Mouse (Mus musculus) heart, embryonic 15.5 days (tissue): ENCODE data around the gene Rpl29. TPM values are rescaled to one million over a fixed set of nuclear protein-coding genes. Genes with fewer than 3 reads are reported as not detected.

ENCODE experiments used
- ATAC-seq: fragments of 200-750 bp; cut with Nextera tagmentation; replicated peaks from 2 replicates; pipeline ENCODE4 v1.8.0; 2017; ENCODE audit warnings: low read depth, moderate TSS enrichment; ENCODE audit not compliant: insufficient number of reproducible peaks, insufficient read depth, low FRiP score
- H3K27ac ChIP-seq: fragments of 300-500 bp; sonication (generic); 2 replicates; pipeline ENCODE4 v1.5.1; 2015; ENCODE audit warnings: mild to moderate bottlenecking, inconsistent platforms
- H3K27me3 ChIP-seq: fragments of 300-500 bp; sonication (generic); 2 replicates; pipeline ENCODE4 v1.6.1; 2015; ENCODE audit warnings: inconsistent platforms
- H3K36me3 ChIP-seq: fragments of 300-500 bp; sonication (generic); 2 replicates; pipeline ENCODE4 v1.6.1; 2015; ENCODE audit warnings: mild to moderate bottlenecking, inconsistent platforms
- H3K4me1 ChIP-seq: fragments of 300-500 bp; sonication (generic); replicated peaks from 2 replicates; pipeline ENCODE4 v1.6.1; 2015; ENCODE audit warnings: inconsistent platforms
- H3K4me2 ChIP-seq: fragments of 300-500 bp; sonication (generic); 2 replicates; pipeline ENCODE4 v1.6.1; 2015; ENCODE audit warnings: inconsistent platforms, mild to moderate bottlenecking, moderate library complexity
- H3K4me3 ChIP-seq: fragments of 300-500 bp; sonication (generic); 2 replicates; pipeline ENCODE4 v1.5.1; 2015; ENCODE audit warnings: mild to moderate bottlenecking, inconsistent platforms
- H3K9ac ChIP-seq: fragments of 300-500 bp; sonication (generic); 2 replicates; pipeline ENCODE4 v1.6.1; 2015; ENCODE audit warnings: mild to moderate bottlenecking, inconsistent platforms
- H3K9me3 ChIP-seq: fragments of 300-500 bp; sonication (generic); replicated peaks from 2 replicates; pipeline ENCODE4 v1.6.1; 2016; ENCODE audit warnings: inconsistent platforms
- WGBS: fragments of 180-500 bp; shearing (Covaris S2); methylation state at CpG from one replicate; pipeline ENCODE4 v1.1.7; 2015; ENCODE audit warnings: mixed read lengths; 5-methylcytosine and 5-hydroxymethylcytosine counted together
- polyA plus RNA-seq: library from polyadenylated mRNA; unstranded; fragments of >200 nt; fragmentation: Nextera tagmentation; extraction: Ambion mirVana; gene quantifications from 2 replicates; pipeline ENCODE4 v1.2.1, GENCODE M21; 2015

The Rpl29 gene
- polyA plus RNA-seq: 532 and 533 TPM in 2 replicates

DNA sequence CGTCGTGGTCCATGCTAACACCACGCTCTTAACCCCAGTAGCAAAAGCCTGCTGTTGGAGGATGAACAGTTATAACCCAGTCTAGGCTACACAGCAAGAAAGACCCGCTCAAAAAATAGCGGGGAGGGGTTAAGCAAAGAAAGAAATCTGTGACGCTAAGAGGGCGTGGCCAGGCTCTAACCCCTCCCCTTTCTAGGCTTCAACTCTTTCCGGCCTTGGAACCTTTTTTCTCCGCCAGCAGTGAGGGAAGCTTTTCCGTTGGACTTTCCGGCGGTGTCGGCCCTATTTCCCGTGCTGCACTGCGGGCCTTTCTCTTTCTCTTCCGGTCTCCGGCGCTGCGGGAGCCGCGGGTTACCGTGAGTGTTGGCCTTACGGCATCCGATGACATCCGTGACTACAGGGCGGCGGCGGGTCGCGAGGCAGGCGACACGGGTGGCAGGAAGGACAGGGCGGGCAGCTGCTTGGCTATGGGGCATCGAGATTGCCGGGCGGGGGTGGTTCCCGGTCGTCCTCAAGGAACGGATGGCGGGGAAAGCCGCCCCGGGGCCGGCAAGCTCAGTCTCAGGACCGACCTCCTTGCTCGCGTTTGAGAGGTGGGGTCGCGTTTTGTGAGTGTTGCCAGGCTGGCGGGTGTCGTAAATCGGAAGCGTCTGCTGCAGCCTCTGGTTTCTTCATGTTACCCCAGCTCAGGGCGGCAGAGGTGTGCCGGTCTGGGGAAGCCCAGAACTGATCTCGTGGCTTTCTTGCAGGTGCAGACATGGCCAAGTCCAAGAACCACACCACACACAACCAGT is at the start of gene Rpl29:
Rpl29 (plus strand) TSS at position 234 of the 794 bp plus-strand sequence.
- Histone ChIP-seq H3K9ac (peak within 1 kb of the TSS; percentile 98), H3K4me2 (peak within 1 kb of the TSS; percentile 76), H3K27me3 (no peaks in the 10 kb centered on the region), H3K4me1 (peaks cover 22% of the 10 kb centered on the region), H3K36me3 (peaks cover 30% of the 10 kb centered on the region), H3K4me3 (peak within 1 kb of the TSS; percentile 86), H3K9me3 (no peaks in the 10 kb centered on the region), H3K27ac (peak within 1 kb of the TSS; percentile 96)
- WGBS: under 1% methylated on average over 55 of the region's 55 CpGs
- ATAC-seq: peak; percentile 92

DNA sequence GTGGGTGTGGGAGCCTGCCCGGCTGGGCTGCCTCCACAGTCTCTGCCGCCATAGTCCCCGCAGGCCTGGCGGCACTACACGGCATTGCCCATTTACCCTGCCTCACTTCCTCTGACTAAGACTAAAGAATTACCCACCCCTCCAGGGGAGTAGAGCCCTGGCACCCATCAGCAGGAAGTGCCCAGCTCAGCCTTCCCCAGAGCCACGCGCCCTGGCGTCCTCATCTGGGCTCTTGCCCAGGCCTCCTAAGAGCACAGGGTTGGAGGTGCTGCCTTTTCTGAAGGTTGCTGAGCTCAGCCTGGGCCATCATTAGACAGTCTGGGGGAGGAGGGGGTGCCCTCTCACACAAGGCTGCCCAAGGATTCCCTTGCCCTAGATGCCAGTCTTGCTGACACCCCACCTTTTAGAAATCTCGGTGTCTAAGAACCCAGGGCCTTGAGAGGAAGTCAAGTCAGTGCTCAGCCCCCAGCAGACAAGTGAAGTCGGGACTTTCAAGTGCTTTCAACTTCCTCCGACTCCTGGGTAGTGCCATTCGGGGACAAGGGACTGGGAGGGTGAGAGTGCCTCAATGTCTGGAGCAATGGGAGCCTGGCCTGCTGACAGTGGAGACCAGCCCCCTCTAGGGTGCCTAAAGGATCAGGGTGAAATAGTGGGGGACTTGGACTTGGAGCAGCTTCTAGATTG is 42.9 kb upstream of the Rpl29 start:
- H3K4me2 ChIP-seq: no peak overlapping the region
- peaks cover 29% of the 10 kb centered on the region for H3K4me1 ChIP-seq
- no peaks in the 10 kb centered on the region for H3K36me3 ChIP-seq
- H3K9me3 ChIP-seq: no peaks in the 10 kb centered on the region; the same call in 1 of the 2 replicates
- no peaks in the 10 kb centered on the region for H3K27me3 ChIP-seq
- WGBS: 79% methylated on average over 12 of the region's 12 CpGs
- H3K9ac ChIP-seq: no peak overlapping the region
- H3K27ac ChIP-seq: no peak overlapping the region
- ATAC-seq: no peak
- no peak overlapping the region for H3K4me3 ChIP-seq

DNA sequence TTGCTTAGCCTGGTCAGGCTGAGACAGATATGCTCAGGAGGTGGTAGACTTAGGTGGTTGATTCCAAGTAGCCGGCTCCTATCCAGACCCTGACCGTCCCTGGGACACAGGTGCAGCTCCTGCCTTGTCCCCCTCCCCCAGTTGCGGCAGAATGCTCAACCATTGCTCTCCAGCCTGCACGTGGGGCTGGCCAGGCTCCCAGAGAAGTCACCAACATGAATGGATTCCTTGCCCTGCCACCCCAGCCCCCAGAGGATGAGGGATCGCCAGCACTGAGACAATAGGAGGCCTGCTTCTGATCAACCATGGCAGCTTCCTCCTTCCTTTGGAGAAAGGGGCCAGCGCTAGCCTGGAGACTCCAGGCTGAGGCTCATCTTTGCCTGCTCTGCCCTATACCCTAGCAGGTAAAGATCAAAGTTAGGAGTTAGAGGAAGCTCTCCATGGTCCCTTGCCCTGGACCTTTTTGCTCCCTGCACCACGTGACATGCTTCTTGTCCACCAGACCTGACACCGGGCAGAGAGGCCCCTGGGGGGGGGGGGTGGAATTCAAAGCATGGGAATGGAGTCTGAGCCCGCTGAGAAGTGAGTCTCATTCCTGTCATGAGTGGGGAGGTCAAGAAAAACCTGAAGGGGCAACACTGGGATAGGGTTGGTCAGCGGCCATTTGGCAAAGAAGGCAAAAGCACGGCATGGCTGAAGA is 36.3 kb upstream of the Rpl29 start:
- Histone ChIP-seq H3K9ac (no peak overlapping the region), H3K4me3 (no peak overlapping the region), H3K27ac (no peak overlapping the region), H3K4me1 (peaks cover 42% of the 10 kb centered on the region), H3K4me2 (no peak overlapping the region), H3K27me3 (no peaks in the 10 kb centered on the region), H3K9me3 (no peaks in the 10 kb centered on the region; the same call in 1 of the 2 replicates), H3K36me3 (no peaks in the 10 kb centered on the region)
- WGBS: 51% methylated on average over 11 of the region's 11 CpGs
- no peak for ATAC-seq

DNA sequence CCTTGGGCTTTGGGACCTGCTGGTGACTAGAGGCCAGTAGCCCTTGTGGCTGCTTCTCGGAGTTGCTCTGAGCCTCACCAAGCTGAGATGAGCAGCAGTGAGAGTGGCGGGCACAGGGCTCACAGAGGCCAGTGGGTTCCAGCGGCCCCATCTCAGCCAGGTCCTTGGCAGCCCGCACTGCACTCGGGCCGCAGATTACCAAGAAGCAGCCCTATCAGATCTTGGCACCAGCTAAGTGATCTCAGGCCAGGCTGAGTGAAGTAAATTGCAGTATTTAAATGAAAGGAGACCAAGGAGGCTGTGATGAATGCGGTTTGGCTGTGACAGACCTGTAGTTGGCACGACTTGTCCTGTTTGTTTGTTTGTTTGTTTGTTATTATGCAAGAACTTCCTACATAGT is 35.7 kb upstream of the Rpl29 start:
- peaks cover 45% of the 10 kb centered on the region for H3K4me1 ChIP-seq

DNA sequence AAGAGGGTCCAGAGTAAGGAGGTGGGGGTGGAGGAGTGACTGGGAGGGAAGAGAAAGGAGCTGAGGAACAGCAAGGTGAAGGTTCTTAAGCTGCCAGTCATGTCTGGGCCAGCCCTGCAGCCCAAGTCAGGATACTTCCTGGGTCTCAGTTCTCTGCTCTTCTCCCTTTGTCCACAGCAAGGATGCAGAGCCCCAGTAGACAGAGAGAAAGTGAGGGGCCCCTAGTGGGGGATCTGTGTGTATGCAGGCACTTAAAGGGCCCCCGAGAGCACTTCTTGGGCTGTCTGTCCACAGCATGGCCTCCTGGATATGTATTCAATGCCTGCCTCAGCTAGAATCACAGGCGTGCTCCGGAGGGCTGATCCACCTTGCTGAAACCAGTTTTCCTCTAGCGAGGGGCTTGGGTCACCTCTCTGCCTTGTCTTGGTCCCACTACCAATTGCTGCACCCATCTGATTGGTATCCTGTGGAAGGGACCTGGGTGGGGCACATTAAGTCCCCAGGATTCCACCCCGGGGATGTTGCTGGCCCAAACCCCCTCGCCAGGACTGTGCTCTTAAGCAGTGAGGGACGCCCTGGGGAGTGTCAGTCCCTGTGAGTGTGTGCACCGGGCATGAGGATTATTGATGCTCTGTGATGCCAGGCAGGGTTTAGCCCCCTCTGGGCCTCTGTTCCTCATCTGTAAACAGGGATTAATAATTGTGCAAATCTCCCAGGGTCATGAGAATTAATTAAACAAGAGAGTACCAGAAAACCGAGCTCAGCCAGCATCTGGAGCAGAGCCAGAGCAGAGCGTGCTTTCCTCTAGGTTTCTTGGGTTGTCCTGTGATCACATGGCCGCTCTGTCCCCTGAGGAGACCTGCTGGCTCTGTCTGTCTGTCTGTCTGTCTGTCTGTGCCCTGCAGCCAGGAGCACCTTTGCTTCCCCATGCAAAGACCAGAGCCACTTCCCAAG is 34.3 kb upstream of the Rpl29 start:
- H3K9ac ChIP-seq: no peak overlapping the region
- WGBS: 50% methylated on average over 11 of the region's 11 CpGs
- H3K4me2 ChIP-seq: no peak overlapping the region
- peaks cover 47% of the 10 kb centered on the region for H3K4me1 ChIP-seq
- ATAC-seq: peak; percentile 66
- no peak overlapping the region for H3K27ac ChIP-seq
- no peaks in the 10 kb centered on the region for H3K36me3 ChIP-seq
- H3K4me3 ChIP-seq: no peak overlapping the region
- H3K9me3 ChIP-seq: no peaks in the 10 kb centered on the region
- H3K27me3 ChIP-seq: no peaks in the 10 kb centered on the region

More for the DNA sequence above, 35.7 kb upstream of the Rpl29 start:
- Histone ChIP-seq H3K27ac (no peak overlapping the region), H3K4me3 (no peak overlapping the region), H3K9me3 (no peaks in the 10 kb centered on the region; the same call in 1 of the 2 replicates), H3K9ac (no peak overlapping the region), H3K36me3 (no peaks in the 10 kb centered on the region), H3K27me3 (no peaks in the 10 kb centered on the region), H3K4me2 (no peak overlapping the region)
- 72% methylated on average over 8 of the region's 8 CpGs for WGBS
- ATAC-seq: no peak

DNA sequence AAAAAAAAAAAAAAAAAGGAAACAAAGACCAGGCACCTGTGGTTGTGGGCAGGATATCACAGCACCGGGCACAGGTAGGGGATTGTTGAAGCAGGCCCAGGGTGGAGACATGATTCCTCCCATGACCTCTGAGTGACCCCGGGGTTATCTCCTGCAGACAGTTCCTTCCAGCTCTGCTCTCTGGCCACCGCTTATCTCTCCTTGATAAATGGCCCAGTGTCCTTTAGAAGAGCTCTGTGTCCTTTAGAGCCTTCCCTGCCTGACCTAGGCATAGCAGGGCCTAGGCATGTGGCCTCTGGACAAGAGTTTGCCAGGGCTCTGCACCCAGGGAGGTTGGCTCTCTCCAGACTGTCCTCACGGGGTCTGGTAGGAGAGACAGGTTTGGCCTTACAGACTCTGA is 31.5 kb upstream of the Rpl29 start:
- Histone ChIP-seq H3K4me2 (no peak overlapping the region), H3K27me3 (0 out of 2 replicates have a peak, but pooled peaks cover 5% of the 10 kb centered on the region), H3K9me3 (no peaks in the 10 kb centered on the region), H3K4me1 (peaks cover 39% of the 10 kb centered on the region), H3K36me3 (no peaks in the 10 kb centered on the region), H3K4me3 (no peak overlapping the region), H3K27ac (peak overlapping the region; percentile 20; the same call in 1 of the 2 replicates), H3K9ac (no peak overlapping the region)
- no peak for ATAC-seq
- 23% methylated on average over 4 of the region's 4 CpGs for WGBS

DNA sequence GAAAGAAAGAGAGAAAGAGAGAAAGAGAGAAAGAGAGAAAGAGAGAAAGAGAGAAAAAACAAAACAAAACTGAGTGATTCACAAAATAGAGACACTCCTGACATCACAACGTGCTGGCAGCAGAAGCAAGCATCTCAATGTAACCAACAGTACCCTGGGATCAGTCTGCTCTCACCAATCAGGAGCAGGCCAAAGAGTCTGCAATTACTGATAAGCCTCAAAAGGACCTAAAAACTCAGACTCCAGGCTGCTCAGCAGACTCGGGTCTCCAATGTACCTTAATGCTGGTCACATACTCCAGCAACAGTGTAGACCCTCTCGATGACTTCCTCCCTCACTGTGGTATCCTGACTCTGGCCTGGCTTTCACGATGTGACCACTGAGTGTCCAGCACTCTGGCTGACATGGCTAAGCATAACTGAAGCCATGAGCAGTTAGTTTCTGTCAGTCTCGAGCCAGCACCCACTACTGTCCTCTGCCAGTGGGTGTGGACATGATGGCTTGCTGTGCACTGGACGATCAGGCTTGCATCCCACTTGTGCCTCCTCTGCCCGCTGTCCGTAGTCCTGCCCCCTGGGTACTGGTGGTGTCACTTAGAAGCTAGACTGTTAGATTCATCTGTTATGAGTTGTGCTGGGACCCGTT is 30.5 kb upstream of the Rpl29 start:
- ATAC-seq: no peak
- Histone ChIP-seq H3K36me3 (no peaks in the 10 kb centered on the region), H3K9ac (no peak overlapping the region), H3K4me1 (peaks cover 38% of the 10 kb centered on the region), H3K4me2 (no peak overlapping the region), H3K27me3 (0 out of 2 replicates have a peak, but pooled peaks cover 5% of the 10 kb centered on the region), H3K9me3 (no peaks in the 10 kb centered on the region), H3K27ac (no peak overlapping the region), H3K4me3 (no peak overlapping the region)
- WGBS: 60% methylated on average over 9 of the region's 9 CpGs

DNA sequence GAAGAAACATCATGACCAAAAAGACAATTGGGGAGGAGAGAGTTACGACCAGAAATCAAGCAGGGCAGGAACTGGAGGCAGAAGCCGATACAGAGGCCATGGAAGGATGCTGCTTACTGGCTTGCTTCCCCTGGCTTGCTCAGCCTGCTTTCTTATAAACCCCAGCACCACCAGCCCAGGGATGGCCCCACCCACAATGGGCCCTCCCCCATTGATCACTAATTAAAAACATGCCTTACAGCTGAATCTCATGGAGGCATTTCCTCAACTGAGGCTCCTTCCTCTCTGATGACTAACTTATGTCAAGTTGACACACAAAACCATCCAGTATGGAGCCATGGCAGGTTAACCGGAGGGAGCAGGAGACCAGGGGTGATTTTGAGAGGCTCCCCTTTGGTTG is 29.4 kb upstream of the Rpl29 start:
- no peaks in the 10 kb centered on the region for H3K9me3 ChIP-seq
- H3K9ac ChIP-seq: no peak overlapping the region
- H3K27me3 ChIP-seq: 0 out of 2 replicates have a peak, but pooled peaks cover 5% of the 10 kb centered on the region
- H3K27ac ChIP-seq: no peak overlapping the region
- H3K4me2 ChIP-seq: no peak overlapping the region
- peaks cover 34% of the 10 kb centered on the region for H3K4me1 ChIP-seq
- no peak overlapping the region for H3K4me3 ChIP-seq
- H3K36me3 ChIP-seq: no peaks in the 10 kb centered on the region
- no peak for ATAC-seq
- WGBS: 87% methylated on average over 3 of the region's 3 CpGs

DNA sequence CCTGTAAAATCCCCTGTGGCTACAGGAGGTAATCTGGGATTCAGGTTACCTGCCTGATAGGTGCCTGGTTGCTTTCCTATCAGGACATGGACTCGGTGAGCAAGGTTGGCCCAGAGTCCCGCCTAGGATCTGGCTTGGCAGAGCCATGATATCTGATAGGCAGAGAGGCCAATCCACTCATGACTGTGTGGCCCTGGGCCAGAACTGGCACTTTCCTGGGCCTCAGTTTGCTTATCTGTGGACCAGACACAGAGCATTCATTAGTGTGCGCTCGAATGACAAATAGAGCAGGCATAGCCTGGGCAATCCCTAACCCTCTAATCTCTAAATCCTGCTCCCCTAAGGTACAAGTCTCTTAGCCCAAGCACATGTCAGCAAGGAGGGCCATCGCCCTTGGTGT is 27.1 kb upstream of the Rpl29 start:
- Histone ChIP-seq H3K27ac (no peak overlapping the region), H3K9me3 (no peaks in the 10 kb centered on the region), H3K4me3 (no peak overlapping the region), H3K4me2 (no peak overlapping the region), H3K9ac (no peak overlapping the region), H3K36me3 (no peaks in the 10 kb centered on the region), H3K4me1 (peaks cover 51% of the 10 kb centered on the region), H3K27me3 (0 out of 2 replicates have a peak, but pooled peaks cover 5% of the 10 kb centered on the region)
- 55% methylated on average over 5 of the region's 5 CpGs for WGBS
- ATAC-seq: no peak
